In genomic region chr1:132837691-132838090, GRCm38 (mm10) we compare ENCODE assay signal across 19 mouse cellular contexts. TPM values are rescaled to one million over a fixed set of nuclear protein-coding genes. Genes with fewer than 3 reads are reported as not detected.
"Had no signal": no experiment of that assay in that cellular context is flagged by ENCODE, and none has a peak within 500 bp of the region (broad histone marks: within the 10 kb centered on the region; RNA-seq: fewer than 3 reads in every experiment).

No protein-coding gene starts in this region.

- H3K27ac ChIP-seq: lung, embryonic 15.5 days; midbrain, embryonic 10.5 days; neural tube, embryonic 13.5 days; neural tube, embryonic 15.5 days had no signal

- H3K4me3 ChIP-seq: lung, embryonic 15.5 days; midbrain, embryonic 10.5 days; myocyte; neural tube, embryonic 13.5 days; neural tube, embryonic 15.5 days had no signal

- DNase-seq: liver, postnatal 0 days; lung, adult 2 months; lung, postnatal 14 days; lung, postnatal 4 days; midbrain, embryonic 14.5 days; retina, postnatal 1 day; right cerebral cortex, adult 18-20 months; right cerebral cortex, postnatal 25 days; right cerebral cortex, postnatal 4 days; spleen, adult 18-20 months; thymus, adult 18-20 months; thymus, postnatal 14 days; thymus, postnatal 36 days had no signal

RNA-seq across cellular contexts. Expression of gene Lrrn2, which starts 42.4 kb away (rescaled TPM):
- total RNA-seq: megakaryocyte-erythroid progenitor cell, adult 5-6 weeks had no signal
